Mouse (Mus musculus): ENCODE results near the gene Trim2. TPM values are rescaled to one million over a fixed set of nuclear protein-coding genes. Genes with fewer than 3 reads are reported as not detected.

Gene Trim2
- polyA plus RNA-seq, 1 experiment from 2014 or later = 194 TPM

DNA sequence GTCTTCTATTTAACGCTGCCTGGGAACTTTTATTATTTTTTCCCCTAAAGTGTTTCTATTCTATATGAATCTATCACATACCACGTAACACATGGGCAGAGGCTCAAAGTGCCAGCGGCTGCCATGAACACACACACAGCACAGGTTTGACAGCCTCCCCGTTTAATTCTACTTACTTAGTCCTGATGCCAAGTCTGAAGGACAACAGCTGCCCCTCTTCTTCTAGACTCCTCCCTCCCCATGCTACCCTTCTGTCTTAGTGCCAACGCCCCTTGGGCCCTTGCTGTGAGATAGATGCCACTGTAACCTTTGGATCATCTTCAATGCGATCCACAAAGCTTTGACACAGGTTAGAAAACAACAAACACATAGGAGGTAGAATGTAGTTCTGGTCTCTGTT is 44.8 kb downstream of the Trim2 start:
- H3K36me3 ChIP-seq = no peaks in the 10 kb centered on the region
- 68% methylated on average over 6 of the region's 6 CpGs for WGBS
- no peaks in the 10 kb centered on the region for H3K27me3 ChIP-seq
- no peak overlapping the region for H3K4me2 ChIP-seq (replicated peaks)
- peaks cover 55% of the 10 kb centered on the region for H3K4me1 ChIP-seq
- no peak overlapping the region for H3K9ac ChIP-seq (replicated peaks)
- no peak for ATAC-seq (replicated peaks)
- H3K4me3 ChIP-seq = no peak overlapping the region
- no peaks in the 10 kb centered on the region for H3K9me3 ChIP-seq
- peak overlapping the region; percentile 97 for H3K27ac ChIP-seq (replicated peaks)

DNA sequence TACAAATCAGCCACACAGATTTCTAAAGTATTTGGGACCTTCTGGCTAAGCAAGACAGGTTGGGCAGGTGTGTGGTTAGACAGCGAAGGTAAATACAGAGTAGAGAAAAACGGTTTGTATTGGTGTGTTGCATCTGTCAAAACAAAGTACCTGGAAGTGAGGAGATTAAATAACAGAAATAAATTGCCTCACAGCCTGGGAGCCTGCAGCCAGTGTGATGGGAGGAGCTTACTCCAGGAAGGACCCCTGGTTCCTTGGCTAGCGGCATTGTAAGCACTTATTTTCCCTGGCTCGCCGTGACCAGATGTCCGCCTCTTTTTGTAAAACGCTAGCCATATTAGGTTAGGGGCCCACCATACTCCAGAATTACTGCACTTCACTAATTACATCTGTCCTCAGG is 45.8 kb downstream of the Trim2 start:
- Histone ChIP-seq H3K4me1 (peaks cover 64% of the 10 kb centered on the region), H3K4me2 (replicated peaks) (peak overlapping the region; percentile 62), H3K9me3 (no peaks in the 10 kb centered on the region), H3K4me3 (peak overlapping the region; percentile 64; the same call in 1 of the 2 replicates), H3K27me3 (no peaks in the 10 kb centered on the region), H3K9ac (replicated peaks) (peak overlapping the region; percentile 87), H3K27ac (replicated peaks) (peak overlapping the region; percentile 97), H3K36me3 (no peaks in the 10 kb centered on the region)
- no peak for ATAC-seq (replicated peaks)
- WGBS = 18% methylated on average over 7 of the region's 7 CpGs

- Histone ChIP-seq H3K9me3 (no peaks in the 10 kb centered on the region), H3K9ac (replicated peaks) (peak overlapping the region; percentile 87), H3K4me1 (peaks cover 66% of the 10 kb centered on the region), H3K36me3 (no peaks in the 10 kb centered on the region), H3K27me3 (no peaks in the 10 kb centered on the region), H3K27ac (replicated peaks) (peak overlapping the region; percentile 97), H3K4me2 (replicated peaks) (peak overlapping the region; percentile 62), H3K4me3 (peak overlapping the region; percentile 64)
- WGBS = 3% methylated on average over 8 of the region's 8 CpGs
- peak; percentile 78 for ATAC-seq (replicated peaks)
These were observed 46.6 kb downstream of the Trim2 start for GRCm38 (mm10) chr3:84260024-84260535.

DNA sequence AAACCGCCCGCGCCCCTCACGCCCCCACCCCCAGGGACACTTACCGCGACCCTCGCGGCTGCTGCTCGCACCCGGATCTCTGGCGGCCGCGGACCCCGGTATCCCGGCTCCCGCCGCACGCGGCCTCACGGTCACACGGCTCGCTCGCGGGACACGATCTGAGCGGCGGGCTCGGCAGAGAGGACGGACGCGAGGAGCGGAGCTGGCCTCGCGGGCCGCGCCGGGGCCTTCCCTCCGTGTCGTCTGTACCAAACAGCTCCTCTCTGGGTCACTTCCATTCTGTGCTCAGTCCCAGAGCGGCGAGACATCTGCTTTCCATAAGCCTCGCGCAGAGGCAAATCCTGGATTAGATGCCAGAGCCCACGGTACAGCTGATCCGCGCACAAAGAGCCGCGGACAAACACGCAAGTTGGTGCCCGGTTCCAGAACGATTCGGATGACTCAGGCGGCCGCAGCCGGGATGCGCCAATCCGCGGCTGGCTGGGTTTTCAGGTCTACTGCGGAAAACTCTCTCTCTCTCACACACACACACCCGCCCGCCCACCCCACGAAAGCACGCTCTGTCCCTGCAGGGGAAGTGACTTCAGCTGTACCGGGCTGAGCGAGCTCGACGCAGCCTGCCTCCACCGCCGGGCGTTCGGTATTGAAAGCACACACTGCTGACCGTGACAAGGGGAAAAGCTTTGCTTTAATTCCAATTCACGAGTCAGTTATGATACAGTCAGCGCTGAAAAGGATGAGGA is 47.2 kb downstream of the Trim2 start:
- H3K27me3 ChIP-seq = no peaks in the 10 kb centered on the region
- H3K36me3 ChIP-seq = no peaks in the 10 kb centered on the region
- H3K9ac ChIP-seq (replicated peaks) = peak overlapping the region; percentile 87
- no peaks in the 10 kb centered on the region for H3K9me3 ChIP-seq
- under 1% methylated on average over 74 of the region's 74 CpGs for WGBS
- peak; percentile 86 for ATAC-seq (replicated peaks)
- H3K4me2 ChIP-seq (replicated peaks) = peak overlapping the region; percentile 62
- peaks cover 71% of the 10 kb centered on the region for H3K4me1 ChIP-seq
- H3K27ac ChIP-seq (replicated peaks) = peak overlapping the region; percentile 97
- H3K4me3 ChIP-seq = peak overlapping the region; percentile 64

DNA sequence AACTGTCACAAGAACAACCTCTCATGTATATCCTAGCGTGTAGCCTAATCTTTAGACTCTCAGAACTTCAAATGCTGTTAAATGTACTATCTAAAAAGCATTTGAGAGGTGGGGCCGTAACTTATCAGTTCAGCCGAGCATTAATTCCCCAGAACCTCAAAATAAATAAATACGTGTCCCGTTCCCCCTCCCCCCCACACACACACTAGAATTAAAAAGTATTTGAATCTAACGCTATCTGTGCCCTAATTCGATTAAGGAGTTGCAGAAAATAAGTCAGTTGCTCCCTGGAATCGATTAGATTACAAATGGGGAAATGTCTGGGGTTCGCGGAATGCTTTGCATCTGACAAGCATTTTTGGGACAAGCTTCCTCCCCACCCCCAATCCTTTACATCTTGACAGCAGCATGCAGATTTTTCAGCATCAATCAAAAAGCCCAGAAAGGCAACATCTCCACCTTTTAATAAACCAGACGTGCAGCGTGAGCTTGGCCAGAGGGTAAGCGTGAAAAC is 48.1 kb downstream of the Trim2 start:
- peak overlapping the region; percentile 87 for H3K9ac ChIP-seq (replicated peaks)
- H3K4me1 ChIP-seq = peaks cover 75% of the 10 kb centered on the region
- no peaks in the 10 kb centered on the region for H3K27me3 ChIP-seq
- ATAC-seq (replicated peaks) = no peak
- WGBS = 12% methylated on average over 13 of the region's 13 CpGs
- peak overlapping the region; percentile 64 for H3K4me3 ChIP-seq
- no peaks in the 10 kb centered on the region for H3K36me3 ChIP-seq
- peak overlapping the region; percentile 62 for H3K4me2 ChIP-seq (replicated peaks)
- no peaks in the 10 kb centered on the region for H3K9me3 ChIP-seq
- peak overlapping the region; percentile 97 for H3K27ac ChIP-seq (replicated peaks)

DNA sequence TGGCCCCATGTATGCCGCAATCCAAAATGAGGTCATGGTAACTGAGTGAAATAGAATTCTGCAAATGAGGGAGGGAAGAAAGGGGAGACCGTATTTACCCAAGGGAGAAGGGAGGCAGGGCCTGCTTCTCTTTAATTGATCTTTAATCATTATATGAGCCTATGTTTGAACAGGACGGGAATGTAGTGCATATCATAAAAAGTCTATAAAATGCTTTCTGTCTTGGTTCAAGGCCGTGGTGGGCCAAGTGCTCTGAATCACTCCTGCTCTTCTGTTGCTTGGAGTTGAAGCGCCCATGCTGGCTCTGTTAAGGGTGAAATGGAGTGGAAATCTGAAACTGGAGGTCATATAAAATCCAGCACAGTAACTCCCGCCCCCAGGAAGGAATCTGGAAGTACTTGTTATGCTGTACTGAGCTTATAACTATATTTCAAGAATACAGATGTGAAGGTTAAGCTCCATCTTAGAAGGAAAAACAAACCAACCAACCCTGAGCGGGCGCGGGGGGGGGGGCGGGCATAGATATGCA is 48.6 kb downstream of the Trim2 start:
- no peaks in the 10 kb centered on the region for H3K27me3 ChIP-seq
- H3K9ac ChIP-seq (replicated peaks) = peak overlapping the region; percentile 87
- H3K4me1 ChIP-seq = peaks cover 80% of the 10 kb centered on the region
- peak overlapping the region; percentile 64 for H3K4me3 ChIP-seq
- peak overlapping the region; percentile 62 for H3K4me2 ChIP-seq (replicated peaks)
- H3K9me3 ChIP-seq = no peaks in the 10 kb centered on the region
- H3K36me3 ChIP-seq = no peaks in the 10 kb centered on the region
- peak overlapping the region; percentile 97 for H3K27ac ChIP-seq (replicated peaks)
- WGBS = 28% methylated on average over 10 of the region's 10 CpGs
- no peak for ATAC-seq (replicated peaks)

GRCm38 (mm10) chr3:84254520-84254878 is 52.2 kb downstream of the Trim2 start:
- Histone ChIP-seq H3K9me3 (no peaks in the 10 kb centered on the region), H3K27ac (replicated peaks) (peak overlapping the region; percentile 98), H3K36me3 (peaks cover 3% of the 10 kb centered on the region; the same call in 1 of the 2 replicates), H3K27me3 (no peaks in the 10 kb centered on the region), H3K4me1 (peaks cover 70% of the 10 kb centered on the region), H3K9ac (replicated peaks) (no peak overlapping the region), H3K4me3 (no peak overlapping the region), H3K4me2 (replicated peaks) (0 out of 2 replicates have a peak overlapping the region, but pooled peaks have one; percentile 22)
- WGBS = 90% methylated on average over 2 of the region's 2 CpGs
- no peak for ATAC-seq (replicated peaks)

- H3K36me3 ChIP-seq = peaks cover 3% of the 10 kb centered on the region; the same call in 1 of the 2 replicates
- peaks cover 69% of the 10 kb centered on the region for H3K4me1 ChIP-seq
- peak overlapping the region; percentile 98 for H3K27ac ChIP-seq (replicated peaks)
- WGBS = 14% methylated on average over 9 of the region's 9 CpGs
- no peaks in the 10 kb centered on the region for H3K9me3 ChIP-seq
- H3K4me2 ChIP-seq (replicated peaks) = peak overlapping the region; percentile 22; the same call in 1 of the 2 replicates
- no peaks in the 10 kb centered on the region for H3K27me3 ChIP-seq
- ATAC-seq (replicated peaks) = no peak; the same call in 1 of the 2 replicates
- H3K9ac ChIP-seq (replicated peaks) = peak overlapping the region; percentile 29
- no peak overlapping the region for H3K4me3 ChIP-seq
These were observed 52.8 kb downstream of the Trim2 start for GRCm38 (mm10) chr3:84253655-84254519.

- 25% methylated on average over 11 of the region's 11 CpGs for WGBS
- Histone ChIP-seq H3K27ac (replicated peaks) (peak overlapping the region; percentile 98), H3K27me3 (no peaks in the 10 kb centered on the region), H3K9me3 (no peaks in the 10 kb centered on the region), H3K9ac (replicated peaks) (peak overlapping the region; percentile 29; the same call in 1 of the 2 replicates), H3K4me3 (no peak overlapping the region), H3K4me2 (replicated peaks) (peak overlapping the region; percentile 22; the same call in 1 of the 2 replicates), H3K4me1 (peaks cover 71% of the 10 kb centered on the region), H3K36me3 (peaks cover 3% of the 10 kb centered on the region; the same call in 1 of the 2 replicates)
- ATAC-seq (replicated peaks) = peak; percentile 96
These were observed 53.7 kb downstream of the Trim2 start for GRCm38 (mm10) chr3:84252776-84253654.

DNA sequence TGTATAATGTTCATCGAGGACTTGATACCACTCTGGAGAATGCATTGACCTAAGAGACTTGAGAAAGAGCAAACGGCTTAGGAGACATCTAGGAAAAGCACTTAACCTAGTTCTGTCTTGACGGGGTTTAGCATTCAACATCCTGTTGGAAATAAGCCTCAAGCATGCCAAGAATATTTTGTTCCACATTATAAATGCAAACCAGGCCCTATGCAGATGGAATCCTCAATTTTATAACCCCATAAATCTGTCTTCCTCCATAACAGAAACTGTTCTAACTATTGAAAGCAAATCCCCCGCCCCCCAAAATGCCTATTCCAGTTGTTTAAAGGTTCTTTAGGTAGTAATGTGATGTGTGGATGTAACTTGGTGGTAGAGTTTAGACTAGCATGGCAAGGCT is 55.0 kb downstream of the Trim2 start:
- peaks cover 3% of the 10 kb centered on the region; the same call in 1 of the 2 replicates for H3K36me3 ChIP-seq
- no peak overlapping the region for H3K4me3 ChIP-seq
- no peaks in the 10 kb centered on the region for H3K27me3 ChIP-seq
- H3K4me2 ChIP-seq (replicated peaks) = no peak overlapping the region
- no peaks in the 10 kb centered on the region for H3K9me3 ChIP-seq
- H3K9ac ChIP-seq (replicated peaks) = no peak overlapping the region
- 67% methylated on average over 4 of the region's 4 CpGs for WGBS
- ATAC-seq (replicated peaks) = no peak
- H3K27ac ChIP-seq (replicated peaks) = peak overlapping the region; percentile 98
- H3K4me1 ChIP-seq = peaks cover 73% of the 10 kb centered on the region

GRCm38 (mm10) chr3:84250275-84250674 is 56.4 kb downstream of the Trim2 start:
- H3K4me1 ChIP-seq = peaks cover 70% of the 10 kb centered on the region
- 95% methylated on average over 7 of the region's 7 CpGs for WGBS
- ATAC-seq (replicated peaks) = no peak

More at GRCm38 (mm10) chr3:84250275-84250674, 56.4 kb downstream of the Trim2 start:
- Histone ChIP-seq H3K9ac (replicated peaks) (no peak overlapping the region), H3K27me3 (no peaks in the 10 kb centered on the region), H3K4me3 (no peak overlapping the region), H3K9me3 (no peaks in the 10 kb centered on the region), H3K4me2 (replicated peaks) (no peak overlapping the region), H3K36me3 (peaks cover 6% of the 10 kb centered on the region; the same call in 1 of the 2 replicates), H3K27ac (replicated peaks) (no peak overlapping the region)
